Mouse (Mus musculus) frontal cortex, postnatal 14 days (tissue): ENCODE results near the gene Wsb1.

Experiments
- DNase-seq, 2 experiments: peaks; one replicate each; pipeline ENCODE4 v3.0.0; 2022; ENCODE audit warnings: low spot score in 2 of 2

Gene Wsb1

DNA sequence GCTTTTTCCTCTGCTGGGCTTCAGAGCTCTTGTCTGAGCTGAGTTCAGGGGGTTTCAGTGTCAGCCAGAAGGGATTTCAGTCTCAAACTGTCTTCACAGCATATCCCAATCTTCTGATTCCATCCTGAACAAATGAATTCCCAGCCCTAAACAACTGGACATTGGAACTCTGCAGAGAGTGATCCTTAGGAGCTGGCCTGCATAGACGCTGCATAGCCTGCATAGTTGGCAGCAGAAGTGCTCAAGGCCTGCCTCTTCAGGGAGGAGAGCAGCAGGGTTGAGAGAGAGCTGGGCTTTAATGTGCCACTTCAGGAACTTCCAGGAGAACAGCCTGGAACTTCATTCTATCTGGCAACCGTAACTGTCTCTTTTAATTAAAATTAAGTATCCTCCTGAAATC is 38.9 kb downstream of the Wsb1 start:
- DNase-seq: no peak

DNA sequence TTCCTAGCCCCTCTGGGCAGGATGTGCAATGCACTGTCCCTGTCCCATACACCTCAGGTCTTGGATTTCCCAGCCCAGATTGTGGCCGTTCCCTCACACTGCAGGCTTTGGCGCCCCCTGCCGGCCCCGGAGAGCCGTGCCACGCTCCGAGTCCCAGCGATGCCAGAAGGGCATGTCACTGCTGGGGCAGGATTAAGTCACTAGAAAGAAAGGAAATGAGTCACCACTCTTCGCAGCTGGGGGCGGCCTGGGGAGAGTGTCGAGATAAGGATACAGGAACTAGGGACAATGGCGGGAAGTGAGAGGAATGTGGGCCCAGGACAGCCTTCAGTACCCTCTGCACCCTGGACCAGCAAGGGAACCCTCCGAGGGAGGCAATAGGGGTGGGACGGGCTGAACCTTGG is 40.5 kb downstream of the Wsb1 start:
- peak; percentile 75 to 89 for DNase-seq

DNA sequence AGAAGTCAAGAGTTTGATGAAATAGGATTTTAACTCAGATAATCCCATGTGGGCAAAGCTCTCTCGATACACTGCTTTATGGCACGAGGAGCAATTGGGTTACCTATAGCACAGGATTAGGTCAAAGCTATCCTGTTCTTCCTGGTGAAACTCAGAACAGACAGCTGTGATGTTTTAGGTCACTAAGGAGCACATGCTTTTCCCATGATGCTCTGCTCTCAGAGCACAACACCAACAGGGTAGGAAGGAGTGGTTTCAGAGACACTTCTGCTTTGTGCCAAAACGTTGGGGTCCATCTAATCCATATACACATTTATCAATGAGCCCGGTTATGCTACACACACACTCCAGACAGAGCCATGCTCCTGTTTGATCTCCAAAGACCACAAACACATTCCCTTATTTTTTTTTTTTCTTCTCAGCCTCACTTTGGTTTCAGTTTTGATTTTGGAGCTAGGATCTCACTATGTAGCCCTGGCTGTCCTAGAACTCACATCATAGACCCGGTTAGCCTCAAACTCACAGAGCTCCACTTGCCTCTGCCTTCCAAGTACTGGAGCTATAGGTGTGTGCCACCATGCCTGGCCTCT is 44.5 kb downstream of the Wsb1 start:
- DNase-seq: no peak

DNA sequence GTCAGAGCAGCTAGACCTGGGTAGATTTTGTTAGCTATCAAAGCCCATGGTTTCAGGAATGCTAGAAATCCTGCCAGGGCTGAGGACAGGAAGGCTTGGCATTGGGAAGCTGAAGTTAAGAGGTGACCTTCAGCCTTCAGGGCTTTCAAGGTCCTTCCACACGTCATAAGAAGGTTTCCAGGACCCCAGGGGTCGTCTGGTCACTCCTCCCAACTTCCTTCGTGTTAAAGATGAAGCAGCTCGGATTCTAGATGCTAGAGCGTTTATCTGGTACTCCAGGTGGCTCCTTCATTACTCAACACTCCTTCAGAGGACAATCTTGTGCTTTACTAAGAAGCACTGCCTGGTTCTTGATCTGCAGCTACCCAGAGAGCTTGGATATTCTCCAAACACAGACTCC is 45.4 kb downstream of the Wsb1 start:
- DNase-seq: no peak

DNA sequence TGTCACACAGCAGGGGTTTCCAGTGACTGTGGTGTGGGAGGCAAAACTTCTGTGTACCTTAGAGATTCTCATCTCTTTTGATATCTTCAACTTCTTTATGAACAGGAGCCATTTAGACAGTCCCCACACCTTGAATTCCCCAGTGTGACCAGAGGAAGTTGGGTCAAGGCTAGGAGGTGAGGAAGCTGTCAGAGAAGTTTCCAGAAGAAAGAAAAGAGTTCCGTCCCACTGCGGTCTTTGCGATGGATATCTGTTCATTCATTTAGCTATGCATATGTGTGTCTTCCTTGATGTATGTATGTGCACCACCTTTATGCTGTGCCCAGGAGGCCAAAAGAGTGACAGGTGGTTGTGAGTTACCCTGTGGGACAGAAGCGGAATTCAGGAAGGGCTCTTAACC is 46.0 kb downstream of the Wsb1 start:
- DNase-seq: no peak

DNA sequence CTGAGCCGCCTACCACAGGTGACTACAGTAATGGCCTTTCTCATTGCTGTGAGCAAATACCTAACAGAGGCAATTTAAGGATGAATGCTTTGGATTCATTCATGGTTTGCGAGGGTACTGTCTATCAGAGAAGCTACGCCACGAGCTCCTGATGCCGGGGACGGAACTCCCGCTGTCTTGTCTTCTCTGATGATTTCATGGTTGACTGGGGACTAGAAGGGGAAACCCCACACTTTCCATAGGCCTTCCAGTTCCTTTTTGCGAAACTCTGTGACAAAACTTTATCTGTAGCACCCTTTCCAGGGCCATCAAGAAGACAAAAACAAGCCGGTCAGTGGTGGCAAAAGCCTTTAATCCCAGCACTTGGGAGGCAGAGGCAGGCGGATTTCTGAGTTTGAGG is 46.8 kb downstream of the Wsb1 start:
- DNase-seq: no peak

DNA sequence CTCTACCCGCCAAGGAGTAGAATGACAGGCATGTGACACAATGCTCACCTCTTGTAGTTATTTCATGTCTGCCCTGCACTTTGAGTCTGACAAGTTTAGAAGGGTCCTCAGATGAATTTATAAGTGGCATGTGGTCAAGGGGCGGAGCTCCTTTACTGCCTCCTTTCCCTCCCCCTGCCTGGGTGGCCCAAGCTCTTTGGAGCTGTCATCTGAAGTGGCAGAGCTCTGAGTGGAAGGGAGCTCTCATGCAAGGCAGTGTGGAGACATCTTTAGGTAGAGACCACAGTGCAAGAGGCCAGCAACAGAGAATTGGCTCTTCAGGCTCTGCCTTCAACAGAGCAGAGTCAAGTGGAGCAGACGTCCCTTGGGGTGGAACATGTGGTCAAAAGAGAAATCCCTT is 50.0 kb downstream of the Wsb1 start:
- DNase-seq: no peak

DNA sequence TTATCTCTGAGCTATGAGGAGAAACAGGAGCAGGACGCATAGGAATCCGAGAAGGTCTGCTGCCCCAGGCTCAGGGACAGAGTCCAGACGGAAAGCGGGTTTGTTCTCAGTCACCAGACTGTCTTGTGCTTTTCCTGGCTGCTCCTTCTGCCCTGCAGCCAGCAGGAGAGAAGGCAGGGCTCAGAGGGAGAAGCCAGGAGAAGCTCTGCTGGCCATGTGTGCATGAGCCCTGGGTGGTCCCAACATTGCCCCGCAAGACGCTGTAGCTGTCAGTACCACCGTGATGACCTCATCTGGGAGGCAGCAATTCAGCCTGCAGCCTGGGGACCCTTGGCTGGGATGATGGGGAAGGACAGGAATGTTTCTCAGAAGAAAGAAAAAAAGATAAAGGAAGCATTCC is 54.0 kb downstream of the Wsb1 start:
- no peak for DNase-seq

DNA sequence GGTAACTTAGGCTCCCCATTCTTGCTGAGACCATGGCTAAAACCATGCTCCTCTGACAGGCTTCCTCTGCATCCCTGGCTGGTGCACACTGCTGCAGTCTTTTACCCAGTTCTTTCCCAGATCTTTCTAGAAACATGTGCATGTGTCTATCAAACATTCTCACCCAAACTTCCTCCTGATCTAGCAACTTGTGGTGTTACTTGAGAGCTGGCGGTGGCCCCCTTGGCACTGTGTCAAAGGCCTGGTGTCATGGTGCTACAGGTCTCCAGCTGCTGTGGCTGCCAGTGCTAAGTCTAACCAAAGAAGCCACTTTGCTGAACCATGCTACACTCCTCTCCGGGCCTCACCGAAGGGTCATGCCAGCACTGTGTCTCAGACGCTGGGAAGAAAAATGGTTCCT is 55.9 kb downstream of the Wsb1 start:
- no peak for DNase-seq

DNA sequence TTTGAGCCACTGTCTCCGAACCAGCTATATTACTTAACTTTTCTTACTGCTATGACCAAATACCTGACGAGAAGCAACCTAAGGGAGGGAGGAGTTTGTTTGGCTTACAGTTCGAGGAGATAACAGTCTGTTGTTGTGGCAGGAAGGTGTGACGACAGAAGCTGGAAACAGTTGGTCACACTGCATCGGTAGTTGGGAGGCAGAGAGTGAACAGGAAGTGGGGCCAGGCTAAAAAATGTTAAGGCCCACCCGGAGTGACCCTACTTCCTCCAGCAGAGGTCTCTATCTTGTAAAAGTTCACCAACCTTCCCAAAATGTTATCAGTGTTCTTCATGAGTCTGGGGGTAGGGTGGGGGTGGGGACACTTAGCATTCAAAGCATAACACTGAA is 56.6 kb downstream of the Wsb1 start:
- DNase-seq: no peak

DNA sequence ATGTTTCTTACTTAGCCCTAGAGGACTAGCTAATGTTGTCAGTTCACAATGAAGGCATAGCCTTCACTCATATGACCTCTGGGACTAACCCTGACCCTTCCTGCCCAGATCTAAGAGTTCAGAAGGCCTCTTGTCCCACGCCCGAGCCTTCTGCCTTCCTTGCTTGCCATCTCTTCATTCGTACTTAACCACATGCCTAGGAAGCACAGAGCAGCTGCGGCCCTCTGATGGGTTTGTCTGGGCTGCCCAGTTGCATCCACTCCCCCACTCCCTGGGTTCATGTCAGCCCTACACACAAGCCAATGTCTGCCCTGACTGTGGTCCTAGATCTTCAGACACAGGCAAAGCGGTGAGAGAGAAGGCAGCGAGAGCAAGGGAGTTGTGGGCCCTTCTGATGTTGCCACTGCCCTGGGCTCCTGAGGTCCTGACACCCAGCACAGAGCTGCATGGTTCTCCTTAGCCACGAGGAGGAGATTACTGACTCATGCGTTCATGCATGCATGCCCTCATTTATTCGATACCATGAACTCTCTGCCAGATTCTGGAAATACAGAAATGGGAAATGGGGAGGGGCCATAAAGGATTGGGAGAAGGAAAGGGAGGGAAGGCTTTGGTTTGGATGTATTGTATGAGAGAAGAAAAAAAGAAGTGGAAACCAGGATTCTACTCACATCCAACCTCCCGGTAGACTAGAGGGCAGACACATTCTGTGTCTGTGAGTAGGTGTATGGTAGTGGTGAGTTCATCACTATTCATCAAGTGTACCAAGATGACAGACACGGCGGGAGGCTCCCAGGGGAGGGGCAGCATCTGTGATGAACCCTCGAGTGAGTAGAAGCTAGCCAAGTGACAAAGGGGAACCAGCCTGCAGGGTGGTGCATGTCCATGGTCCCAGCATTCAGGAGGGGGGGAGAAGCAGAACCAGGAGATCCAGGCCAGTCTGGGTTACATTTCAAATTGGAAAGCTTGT is 57.3 kb downstream of the Wsb1 start:
- no peak for DNase-seq

DNA sequence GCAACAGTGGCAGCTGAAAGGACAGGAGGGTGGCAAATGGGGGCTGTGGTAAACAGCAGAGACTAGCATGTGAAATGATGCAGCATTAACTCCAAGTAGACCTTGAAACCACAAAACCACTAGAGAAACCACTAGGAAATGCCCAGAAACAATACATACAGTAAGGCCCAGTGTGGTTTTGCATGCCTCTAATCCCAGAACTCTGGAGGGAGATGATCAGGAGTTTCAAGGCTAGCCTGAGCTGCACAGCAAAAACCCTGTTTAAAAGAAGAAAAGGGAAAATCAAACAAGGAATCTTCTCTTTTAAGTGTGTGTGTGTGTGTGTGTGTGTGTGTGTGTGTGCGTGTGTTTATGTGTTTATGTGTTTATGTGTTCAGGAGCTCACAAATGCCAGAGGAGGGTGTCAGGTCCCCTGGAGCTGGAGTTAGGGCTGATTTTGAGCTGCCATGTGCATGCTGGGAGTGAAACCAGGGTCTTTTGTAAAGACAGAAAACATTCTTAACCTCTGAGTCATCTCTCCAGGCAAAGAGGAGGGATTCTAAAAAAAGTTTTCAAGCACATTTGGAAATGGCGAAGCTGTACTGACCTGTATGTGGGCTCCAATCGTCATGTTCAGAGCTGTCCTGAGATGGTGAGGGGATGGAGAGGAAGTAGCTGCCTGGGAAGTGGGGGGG is 58.1 kb downstream of the Wsb1 start:
- no peak for DNase-seq

DNA sequence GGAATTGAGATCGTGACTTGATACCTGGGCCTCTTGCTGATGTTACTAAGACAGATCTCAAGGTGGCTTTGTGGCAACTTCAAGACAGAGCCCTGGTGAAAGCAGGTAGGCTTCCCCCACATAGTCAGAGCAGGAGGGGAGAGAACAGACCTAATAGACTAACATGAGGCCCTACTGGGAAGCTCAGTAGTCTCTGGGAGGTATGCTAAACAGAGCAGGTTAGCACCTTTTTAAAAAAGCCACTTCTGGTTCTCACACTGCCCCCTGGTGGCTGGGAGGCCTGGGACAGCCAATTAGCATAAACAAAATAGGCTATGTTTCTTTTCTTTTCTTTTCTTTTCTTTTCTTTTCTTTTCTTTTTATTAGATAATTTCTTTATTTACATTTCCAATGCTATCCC is 62.3 kb downstream of the Wsb1 start:
- DNase-seq: no peak

DNA sequence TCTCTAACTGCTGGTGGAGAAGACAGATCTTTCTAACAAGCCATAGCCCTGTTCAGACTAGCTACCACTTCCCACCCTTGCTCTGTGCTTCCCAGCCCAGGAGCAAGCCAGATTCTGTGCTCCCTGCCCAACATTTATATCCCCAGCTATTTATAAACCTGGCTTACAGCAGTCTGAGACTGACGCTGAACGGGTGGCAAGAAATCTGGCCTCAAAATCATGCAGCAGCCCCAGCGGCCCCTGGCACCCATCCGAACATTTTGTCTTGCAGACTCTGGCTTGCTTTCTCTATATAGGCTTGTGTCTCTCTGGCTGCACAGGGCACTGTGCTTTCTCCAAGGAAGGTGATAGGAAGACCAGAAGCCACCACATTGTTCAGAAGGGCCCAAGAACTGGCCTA is 63.3 kb downstream of the Wsb1 start:
- peak; percentile 44 to 53 for DNase-seq

DNA sequence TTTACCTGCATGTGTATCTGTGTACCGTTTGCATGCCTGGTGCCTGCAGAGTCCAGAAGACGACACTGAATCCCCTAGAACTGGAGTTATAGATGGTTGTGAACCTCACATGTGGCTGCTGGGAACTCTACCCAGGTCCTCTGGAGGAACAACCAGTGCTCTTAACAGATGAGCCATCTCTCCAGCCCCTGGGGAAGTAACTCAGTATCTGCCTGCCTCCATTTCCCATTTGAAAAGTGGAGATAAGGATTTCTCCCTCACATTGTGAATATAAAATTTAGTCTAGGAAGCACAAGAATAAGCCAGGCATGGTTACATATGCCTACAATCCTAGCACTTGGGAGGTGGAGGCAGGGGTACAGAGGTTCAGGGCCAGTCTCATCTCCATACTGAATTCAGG is 64.2 kb downstream of the Wsb1 start:
- DNase-seq: no peak
